Mouse (Mus musculus) macrophage (primary cell): ENCODE measurements around the gene 1700056E22Rik. TPM values are rescaled to one million over a fixed set of nuclear protein-coding genes. Genes with fewer than 3 reads are reported as not detected.

Source experiments
- polyA plus RNA-seq: library from polyadenylated mRNA; stranded (reverse); fragments of 250-400 nt; gene quantifications from 3 replicates; pipeline ENCODE4 v1.2.4, GENCODE M21; 2018; ENCODE audit warnings: inconsistent platforms

The 1700056E22Rik gene
- polyA plus RNA-seq, 1 experiment from 2014 or later, result 0.16 TPM

Other genes with a start within 250 kb of the 1700056E22Rik start
- 0.57 to 1.5 TPM (median 1.2 TPM) in 3 replicates for gene Dusp10, start 21.0 kb downstream of the 1700056E22Rik start, polyA plus RNA-seq